Mouse (Mus musculus): ENCODE data around the gene Elovl7.

The Elovl7 gene

GRCm38 (mm10) chr13:108214081-108214484 is at the start of gene Elovl7:
TSS of gene Elovl7 (plus strand) at chr13:108214404.
- peak; percentile 86 to 91 for DNase-seq

GRCm38 (mm10) chr13:108164621-108165020 is 49.6 kb upstream of the Elovl7 start:
- no peak for DNase-seq

- DNase-seq: no peak
Observed at GRCm38 (mm10) chr13:108170002-108170401, 44.2 kb upstream of the Elovl7 start.

GRCm38 (mm10) chr13:108170511-108170910 is 43.7 kb upstream of the Elovl7 start:
- DNase-seq: no peak

- no peak for DNase-seq
Observed at GRCm38 (mm10) chr13:108179618-108180017, 34.6 kb upstream of the Elovl7 start.

- DNase-seq: no peak
Observed at GRCm38 (mm10) chr13:108180821-108181220, 33.4 kb upstream of the Elovl7 start.

GRCm38 (mm10) chr13:108184743-108185255 is 29.4 kb upstream of the Elovl7 start:
- DNase-seq: no peak

- DNase-seq: no peak
Observed at GRCm38 (mm10) chr13:108185530-108185929, 28.7 kb upstream of the Elovl7 start.

GRCm38 (mm10) chr13:108187994-108188393 is 26.2 kb upstream of the Elovl7 start:
- DNase-seq: no peak

- DNase-seq: peak; percentile 40 to 59
Observed at GRCm38 (mm10) chr13:108191074-108191720, 23.0 kb upstream of the Elovl7 start.

- no peak for DNase-seq
Observed at GRCm38 (mm10) chr13:108195474-108195873, 18.7 kb upstream of the Elovl7 start.

- DNase-seq: no peak
Observed at GRCm38 (mm10) chr13:108204857-108205256, 9.3 kb upstream of the Elovl7 start.

- no peak for DNase-seq
Observed at GRCm38 (mm10) chr13:108207447-108207846, 6.8 kb upstream of the Elovl7 start.

GRCm38 (mm10) chr13:108208090-108208489 is 6.1 kb upstream of the Elovl7 start:
- no peak for DNase-seq

- no peak for DNase-seq
Observed at GRCm38 (mm10) chr13:108210960-108211359, 3.2 kb upstream of the Elovl7 start.

GRCm38 (mm10) chr13:108212397-108213018 is 1.7 kb upstream of the Elovl7 start:
- no peak for DNase-seq

GRCm38 (mm10) chr13:108214485-108215107 is 392 bp downstream of the Elovl7 start:
- DNase-seq: peak; percentile 27 to 34

GRCm38 (mm10) chr13:108215231-108215780 is 1.1 kb downstream of the Elovl7 start:
- DNase-seq: no peak

- no peak for DNase-seq
Observed at GRCm38 (mm10) chr13:108219773-108220172, 5.6 kb downstream of the Elovl7 start.

GRCm38 (mm10) chr13:108229191-108229590 is 15.0 kb downstream of the Elovl7 start:
- DNase-seq: no peak

GRCm38 (mm10) chr13:108229634-108230330 is 15.6 kb downstream of the Elovl7 start:
- DNase-seq: peak in 1 of 2 experiments; percentile 16

- peak; percentile 14 to 40 for DNase-seq
Observed at GRCm38 (mm10) chr13:108240012-108240411, 25.8 kb downstream of the Elovl7 start.

GRCm38 (mm10) chr13:108241715-108242114 is 27.5 kb downstream of the Elovl7 start:
- no peak for DNase-seq

Measured in lung, postnatal 4 days (tissue).